Mouse (Mus musculus): Measurements from ENCODE around the gene Dpp6. TPM values are rescaled to one million over a fixed set of nuclear protein-coding genes. Genes with fewer than 3 reads are reported as not detected.

Gene Dpp6
- polyA plus RNA-seq, 1 experiment from 2014 or later, result 42.0 TPM

- Histone ChIP-seq H3K36me3 (ENCODE audit: control insufficient read depth, insufficient read depth) (no peaks in the 10 kb centered on the region), H3K9ac (replicated peaks; ENCODE audit: low read depth, low read length) (no peak overlapping the region), H3K9me3 (ENCODE audit: control insufficient read depth, low read length) (no peaks in the 10 kb centered on the region), H3K4me2 (ENCODE audit: low read length) (no peak overlapping the region), H3K4me1 (replicated peaks; ENCODE audit: control insufficient read depth, insufficient read depth, low read length) (no peaks in the 10 kb centered on the region), H3K4me3 (replicated peaks; ENCODE audit: low read length) (no peak overlapping the region), H3K27ac (ENCODE audit: low read length) (no peak overlapping the region), H3K27me3 (replicated peaks; ENCODE audit: control insufficient read depth, insufficient read depth, low read length) (no peaks in the 10 kb centered on the region)
- 74% methylated on average over 3 of the region's 3 CpGs for WGBS
- ATAC-seq, result 0 out of 2 replicates have a peak, but pooled peaks have one; percentile 23
Observed at GRCm38 (mm10) chr5:27242078-27242477, 425.1 kb downstream of the Dpp6 start.

GRCm38 (mm10) chr5:27243226-27243625 is 426.2 kb downstream of the Dpp6 start:
- Histone ChIP-seq H3K9me3 (ENCODE audit: control insufficient read depth, low read length) (no peaks in the 10 kb centered on the region), H3K4me1 (replicated peaks; ENCODE audit: control insufficient read depth, insufficient read depth, low read length) (no peaks in the 10 kb centered on the region), H3K27ac (ENCODE audit: low read length) (no peak overlapping the region), H3K36me3 (ENCODE audit: control insufficient read depth, insufficient read depth) (no peaks in the 10 kb centered on the region), H3K4me3 (replicated peaks; ENCODE audit: low read length) (no peak overlapping the region), H3K27me3 (replicated peaks; ENCODE audit: control insufficient read depth, insufficient read depth, low read length) (no peaks in the 10 kb centered on the region), H3K9ac (replicated peaks; ENCODE audit: low read depth, low read length) (no peak overlapping the region), H3K4me2 (ENCODE audit: low read length) (no peak overlapping the region)
- WGBS, result 95% methylated on average over 1 of the region's 1 CpGs
- no peak for ATAC-seq

- H3K9me3 ChIP-seq (ENCODE audit: control insufficient read depth, low read length), result no peaks in the 10 kb centered on the region
- no peaks in the 10 kb centered on the region for H3K36me3 ChIP-seq (ENCODE audit: control insufficient read depth, insufficient read depth)
- ATAC-seq, result no peak
- H3K4me3 ChIP-seq (replicated peaks; ENCODE audit: low read length), result no peak overlapping the region
- no peak overlapping the region for H3K9ac ChIP-seq (replicated peaks; ENCODE audit: low read depth, low read length)
- no peaks in the 10 kb centered on the region for H3K27me3 ChIP-seq (replicated peaks; ENCODE audit: control insufficient read depth, insufficient read depth, low read length)
- H3K4me1 ChIP-seq (replicated peaks; ENCODE audit: control insufficient read depth, insufficient read depth, low read length), result no peaks in the 10 kb centered on the region
- WGBS, result 96% methylated on average over 3 of the region's 3 CpGs
- H3K4me2 ChIP-seq (ENCODE audit: low read length), result no peak overlapping the region
- H3K27ac ChIP-seq (ENCODE audit: low read length), result no peak overlapping the region
Observed at GRCm38 (mm10) chr5:27247793-27248192, 430.8 kb downstream of the Dpp6 start.

- H3K4me3 ChIP-seq (replicated peaks; ENCODE audit: low read length), result no peak overlapping the region
- no peaks in the 10 kb centered on the region for H3K36me3 ChIP-seq (ENCODE audit: control insufficient read depth, insufficient read depth)
- H3K4me2 ChIP-seq (ENCODE audit: low read length), result no peak overlapping the region
- no peaks in the 10 kb centered on the region for H3K4me1 ChIP-seq (replicated peaks; ENCODE audit: control insufficient read depth, insufficient read depth, low read length)
- 78% methylated on average over 2 of the region's 2 CpGs for WGBS
- ATAC-seq, result no peak
- H3K27me3 ChIP-seq (replicated peaks; ENCODE audit: control insufficient read depth, insufficient read depth, low read length), result no peaks in the 10 kb centered on the region
- no peak overlapping the region for H3K27ac ChIP-seq (ENCODE audit: low read length)
- no peaks in the 10 kb centered on the region for H3K9me3 ChIP-seq (ENCODE audit: control insufficient read depth, low read length)
- no peak overlapping the region for H3K9ac ChIP-seq (replicated peaks; ENCODE audit: low read depth, low read length)
Observed at GRCm38 (mm10) chr5:27248685-27249084, 431.7 kb downstream of the Dpp6 start.

- ATAC-seq, result no peak
- Histone ChIP-seq H3K4me2 (ENCODE audit: low read length) (no peak overlapping the region), H3K9ac (replicated peaks; ENCODE audit: low read depth, low read length) (no peak overlapping the region), H3K36me3 (ENCODE audit: control insufficient read depth, insufficient read depth) (no peaks in the 10 kb centered on the region), H3K4me3 (replicated peaks; ENCODE audit: low read length) (no peak overlapping the region), H3K9me3 (ENCODE audit: control insufficient read depth, low read length) (no peaks in the 10 kb centered on the region), H3K27ac (ENCODE audit: low read length) (no peak overlapping the region), H3K27me3 (replicated peaks; ENCODE audit: control insufficient read depth, insufficient read depth, low read length) (no peaks in the 10 kb centered on the region), H3K4me1 (replicated peaks; ENCODE audit: control insufficient read depth, insufficient read depth, low read length) (no peaks in the 10 kb centered on the region)
- 72% methylated on average over 4 of the region's 4 CpGs for WGBS
Observed at GRCm38 (mm10) chr5:27249951-27250350, 432.9 kb downstream of the Dpp6 start.

GRCm38 (mm10) chr5:27250906-27251305 is 433.9 kb downstream of the Dpp6 start:
- WGBS, result 95% methylated on average over 3 of the region's 3 CpGs
- H3K36me3 ChIP-seq (ENCODE audit: control insufficient read depth, insufficient read depth), result no peaks in the 10 kb centered on the region
- no peaks in the 10 kb centered on the region for H3K4me1 ChIP-seq (replicated peaks; ENCODE audit: control insufficient read depth, insufficient read depth, low read length)
- ATAC-seq, result no peak
- H3K4me2 ChIP-seq (ENCODE audit: low read length), result no peak overlapping the region
- no peak overlapping the region for H3K4me3 ChIP-seq (replicated peaks; ENCODE audit: low read length)
- no peaks in the 10 kb centered on the region for H3K9me3 ChIP-seq (ENCODE audit: control insufficient read depth, low read length)
- H3K9ac ChIP-seq (replicated peaks; ENCODE audit: low read depth, low read length), result no peak overlapping the region
- no peak overlapping the region for H3K27ac ChIP-seq (ENCODE audit: low read length)
- no peaks in the 10 kb centered on the region for H3K27me3 ChIP-seq (replicated peaks; ENCODE audit: control insufficient read depth, insufficient read depth, low read length)

GRCm38 (mm10) chr5:27251361-27251760 is 434.4 kb downstream of the Dpp6 start:
- Histone ChIP-seq H3K9me3 (ENCODE audit: control insufficient read depth, low read length) (no peaks in the 10 kb centered on the region), H3K27ac (ENCODE audit: low read length) (no peak overlapping the region), H3K36me3 (ENCODE audit: control insufficient read depth, insufficient read depth) (no peaks in the 10 kb centered on the region), H3K4me1 (replicated peaks; ENCODE audit: control insufficient read depth, insufficient read depth, low read length) (no peaks in the 10 kb centered on the region), H3K27me3 (replicated peaks; ENCODE audit: control insufficient read depth, insufficient read depth, low read length) (no peaks in the 10 kb centered on the region), H3K4me3 (replicated peaks; ENCODE audit: low read length) (no peak overlapping the region), H3K9ac (replicated peaks; ENCODE audit: low read depth, low read length) (no peak overlapping the region), H3K4me2 (ENCODE audit: low read length) (no peak overlapping the region)
- ATAC-seq, result no peak

GRCm38 (mm10) chr5:27255247-27255646 is 438.2 kb downstream of the Dpp6 start:
- ATAC-seq, result no peak
- Histone ChIP-seq H3K9ac (replicated peaks; ENCODE audit: low read depth, low read length) (no peak overlapping the region), H3K4me1 (replicated peaks; ENCODE audit: control insufficient read depth, insufficient read depth, low read length) (no peaks in the 10 kb centered on the region), H3K27me3 (replicated peaks; ENCODE audit: control insufficient read depth, insufficient read depth, low read length) (no peaks in the 10 kb centered on the region), H3K4me2 (ENCODE audit: low read length) (no peak overlapping the region), H3K4me3 (replicated peaks; ENCODE audit: low read length) (no peak overlapping the region), H3K27ac (ENCODE audit: low read length) (no peak overlapping the region), H3K9me3 (ENCODE audit: control insufficient read depth, low read length) (no peaks in the 10 kb centered on the region), H3K36me3 (ENCODE audit: control insufficient read depth, insufficient read depth) (no peaks in the 10 kb centered on the region)
- 94% methylated on average over 2 of the region's 2 CpGs for WGBS

GRCm38 (mm10) chr5:27258636-27259035 is 441.6 kb downstream of the Dpp6 start:
- Histone ChIP-seq H3K27me3 (replicated peaks; ENCODE audit: control insufficient read depth, insufficient read depth, low read length) (no peaks in the 10 kb centered on the region), H3K27ac (ENCODE audit: low read length) (no peak overlapping the region), H3K4me1 (replicated peaks; ENCODE audit: control insufficient read depth, insufficient read depth, low read length) (peaks cover 13% of the 10 kb centered on the region), H3K4me3 (replicated peaks; ENCODE audit: low read length) (no peak overlapping the region), H3K36me3 (ENCODE audit: control insufficient read depth, insufficient read depth) (no peaks in the 10 kb centered on the region), H3K9me3 (ENCODE audit: control insufficient read depth, low read length) (no peaks in the 10 kb centered on the region), H3K9ac (replicated peaks; ENCODE audit: low read depth, low read length) (no peak overlapping the region), H3K4me2 (ENCODE audit: low read length) (no peak overlapping the region)
- ATAC-seq, result no peak
- whole genome bisulfite sequencing, result 88% methylated on average over 3 of the region's 3 CpGs

All from forebrain, embryonic 16.5 days (tissue).